Mouse (Mus musculus) cerebellum, adult 11 months (tissue): ENCODE measurements around the gene Rmi1.
"Not testable (repeated sequence)": the region's sequence is repeated elsewhere in the genome, so short reads cannot be mapped to it uniquely, and the experiment has no call there.

Source experiments
- DNase-seq: peaks from one replicate; pipeline ENCODE4 v3.0.0; 2022

Rmi1 gene

GRCm38 (mm10) chr13:58401135-58402002 is 679 bp upstream of the Rmi1 start:
- DNase-seq = peak; percentile 62

- DNase-seq = no peak
Observed at GRCm38 (mm10) chr13:58402744-58403110, 679 bp downstream of the Rmi1 start.

- not testable (repeated sequence) for DNase-seq
Observed at GRCm38 (mm10) chr13:58403243-58403642, 1.2 kb downstream of the Rmi1 start, which contains the start of gene Hnrnpk. Hnrnpk (minus strand) TSS chr13:58403343.

GRCm38 (mm10) chr13:58411073-58411472 is 9.0 kb downstream of the Rmi1 start:
- DNase-seq = no peak

- no peak for DNase-seq
Observed at GRCm38 (mm10) chr13:58415374-58415773, 13.3 kb downstream of the Rmi1 start.

- no peak for DNase-seq
Observed at GRCm38 (mm10) chr13:58415838-58416237, 13.8 kb downstream of the Rmi1 start.

GRCm38 (mm10) chr13:58418656-58419055 is 16.6 kb downstream of the Rmi1 start:
- DNase-seq = no peak

- no peak for DNase-seq
Observed at GRCm38 (mm10) chr13:58419266-58419665, 17.2 kb downstream of the Rmi1 start.

GRCm38 (mm10) chr13:58421026-58421425 is 19.0 kb downstream of the Rmi1 start:
- no peak for DNase-seq

- no peak for DNase-seq
Observed at GRCm38 (mm10) chr13:58422242-58422641, 20.2 kb downstream of the Rmi1 start.

GRCm38 (mm10) chr13:58423061-58423660 is 21.1 kb downstream of the Rmi1 start:
- DNase-seq = no peak

GRCm38 (mm10) chr13:58439716-58440115 is 37.7 kb downstream of the Rmi1 start:
- DNase-seq = no peak

GRCm38 (mm10) chr13:58443326-58443725 is 41.3 kb downstream of the Rmi1 start:
- no peak for DNase-seq

GRCm38 (mm10) chr13:58443787-58444186 is 41.7 kb downstream of the Rmi1 start:
- DNase-seq = no peak

- DNase-seq = no peak
Observed at GRCm38 (mm10) chr13:58446541-58446940, 44.5 kb downstream of the Rmi1 start.

GRCm38 (mm10) chr13:58450459-58451182 is 48.6 kb downstream of the Rmi1 start:
- no peak for DNase-seq

GRCm38 (mm10) chr13:58452246-58452645 is 50.2 kb downstream of the Rmi1 start:
- DNase-seq = no peak

GRCm38 (mm10) chr13:58452651-58453413 is 50.8 kb downstream of the Rmi1 start:
- DNase-seq = no peak

GRCm38 (mm10) chr13:58453541-58453940 is 51.5 kb downstream of the Rmi1 start:
- no peak for DNase-seq

GRCm38 (mm10) chr13:58456547-58456946 is 54.5 kb downstream of the Rmi1 start:
- no peak for DNase-seq

- DNase-seq = not testable (repeated sequence)
Observed at GRCm38 (mm10) chr13:58458811-58459210, 56.8 kb downstream of the Rmi1 start.
